Mouse (Mus musculus) lung, adult 2 months (tissue): ENCODE measurements around the gene Spdef.

Experiments used
- CTCF ChIP-seq: fragments of 200-500 bp; IDR thresholded peaks from 2 replicates; pipeline ENCODE4 v1.5.1; 2011; ENCODE audit warnings: mild to moderate bottlenecking, low read length, control low read depth; ENCODE audit not compliant: insufficient read depth
- POLR2A ChIP-seq: fragments of 200-500 bp; IDR thresholded peaks from 2 replicates; pipeline ENCODE4 v1.6.1; 2011; ENCODE audit warnings: low read depth, mild to moderate bottlenecking, control low read depth, low read length, borderline replicate concordance; ENCODE audit errors: extremely low read depth

DNA sequence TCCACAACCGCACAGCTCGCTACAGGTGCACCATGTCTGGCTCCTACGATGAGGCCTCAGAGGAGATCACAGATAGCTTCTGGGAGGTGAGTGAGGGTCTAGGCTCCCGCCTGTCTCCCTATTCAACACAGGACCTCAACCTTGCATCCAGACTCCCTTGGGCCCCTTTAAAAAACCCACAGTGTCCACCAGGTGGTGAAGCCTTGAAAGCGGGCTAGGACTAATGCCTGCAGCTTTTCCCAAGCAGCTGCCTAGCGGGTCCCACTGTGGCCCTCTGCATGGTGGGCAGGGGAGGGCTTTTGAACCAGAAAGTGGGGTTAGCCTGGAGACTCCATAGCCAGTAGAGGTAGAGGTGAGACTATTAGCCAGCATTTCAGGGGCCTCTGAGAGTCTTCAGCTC is 26.9 kb downstream of the Spdef start:
- TF ChIP-seq POLR2A (no peak), CTCF (no peak)
